Mouse (Mus musculus) limb, embryonic 11.5 days (tissue): ENCODE measurements around the gene Etnk1. TPM values are rescaled to one million over a fixed set of nuclear protein-coding genes. Genes with fewer than 3 reads are reported as not detected.

ENCODE experiments used
- ATAC-seq: fragments of 200-750 bp; cut with Nextera tagmentation; 2 replicates; pipeline ENCODE4 v1.8.0; 2017; ENCODE audit warnings: low read depth; ENCODE audit not compliant: insufficient number of reproducible peaks, low FRiP score, low TSS enrichment
- DNase-seq: peaks from one replicate; pipeline ENCODE4 v3.0.0-alpha.2; 2015; ENCODE audit warnings: low spot score
- H3K27ac ChIP-seq: fragments of 300-500 bp; sonication (generic); replicated peaks from 2 replicates; pipeline ENCODE4 v1.5.1; 2014; ENCODE audit warnings: low read depth, mild to moderate bottlenecking, low read length
- H3K27me3 ChIP-seq: fragments of 300-500 bp; sonication (generic); 2 replicates; pipeline ENCODE4 v1.6.1; 2014; ENCODE audit warnings: mild to moderate bottlenecking, low read length, mixed read lengths; ENCODE audit not compliant: control insufficient read depth, insufficient read depth
- H3K36me3 ChIP-seq: fragments of 300-500 bp; sonication (generic); 2 replicates; pipeline ENCODE4 v1.6.1; 2014; ENCODE audit warnings: mild to moderate bottlenecking, low read length, moderate library complexity, mixed read lengths; ENCODE audit not compliant: control insufficient read depth, insufficient read depth
- H3K4me1 ChIP-seq: fragments of 300-500 bp; sonication (generic); 2 replicates; pipeline ENCODE4 v1.6.1; 2014; ENCODE audit warnings: low read length, mixed read lengths; ENCODE audit not compliant: control insufficient read depth, insufficient read depth
- H3K4me2 ChIP-seq: fragments of 300-500 bp; sonication (generic); 2 replicates; pipeline ENCODE4 v1.6.1; 2014; ENCODE audit warnings: low read depth, mild to moderate bottlenecking, moderate library complexity; ENCODE audit not compliant: severe bottlenecking
- H3K4me3 ChIP-seq: fragments of 300-500 bp; sonication (generic); 2 replicates; pipeline ENCODE4 v1.5.1; 2014; ENCODE audit warnings: low read depth, low read length
- H3K9ac ChIP-seq: fragments of 300-500 bp; sonication (generic); 2 replicates; pipeline ENCODE4 v1.6.1; 2014; ENCODE audit warnings: mild to moderate bottlenecking, low read length
- H3K9me3 ChIP-seq: fragments of 300-500 bp; sonication (generic); 2 replicates; pipeline ENCODE4 v1.6.1; 2016; ENCODE audit warnings: low read length; ENCODE audit not compliant: control insufficient read depth
- WGBS: fragments of 180-500 bp; shearing (Covaris S2); extraction: QIAGEN DNeasy Blood & Tissue Kit; methylation state at CpG from one replicate; pipeline ENCODE4 v1.1.7; 2014; 5-methylcytosine and 5-hydroxymethylcytosine counted together
- polyA plus RNA-seq: library from polyadenylated mRNA; unstranded; fragments of >200 nt; fragmentation: Nextera tagmentation; extraction: Ambion mirVana; gene quantifications from 2 replicates; pipeline ENCODE4 v1.2.1, GENCODE M21; 2014

Gene Etnk1
- polyA plus RNA-seq, 1 experiment from 2014 or later = 21.8 TPM

- no peaks in the 10 kb centered on the region for H3K9me3 ChIP-seq
- H3K9ac ChIP-seq = no peak overlapping the region
- H3K4me2 ChIP-seq = no peak overlapping the region
- DNase-seq (no peak), ATAC-seq (no peak)
- 59% methylated on average over 1 of the region's 2 CpGs for WGBS
- peaks cover 6% of the 10 kb centered on the region; the same call in 1 of the 2 replicates for H3K4me1 ChIP-seq
- H3K4me3 ChIP-seq = no peak overlapping the region
- H3K27ac ChIP-seq = no peak overlapping the region
- no peaks in the 10 kb centered on the region for H3K27me3 ChIP-seq
- peaks cover 5% of the 10 kb centered on the region for H3K36me3 ChIP-seq
Measured at GRCm38 (mm10) chr6:143179733-143180132, 12.7 kb downstream of the Etnk1 start.

GRCm38 (mm10) chr6:143180511-143180910 lies 13.5 kb downstream of the Etnk1 start:
- no peaks in the 10 kb centered on the region for H3K9me3 ChIP-seq
- no peak overlapping the region for H3K27ac ChIP-seq
- DNase-seq (no peak), ATAC-seq (no peak)
- WGBS = 91% methylated on average over 14 of the region's 14 CpGs
- peaks cover 5% of the 10 kb centered on the region for H3K36me3 ChIP-seq
- no peak overlapping the region for H3K9ac ChIP-seq
- H3K4me1 ChIP-seq = peaks cover 2% of the 10 kb centered on the region; the same call in 1 of the 2 replicates
- H3K27me3 ChIP-seq = no peaks in the 10 kb centered on the region
- H3K4me3 ChIP-seq = no peak overlapping the region
- H3K4me2 ChIP-seq = no peak overlapping the region

- peaks cover 5% of the 10 kb centered on the region for H3K36me3 ChIP-seq
- no peak for ATAC-seq
- WGBS = 88% methylated on average over 3 of the region's 3 CpGs
Measured at GRCm38 (mm10) chr6:143184099-143184498, 17.1 kb downstream of the Etnk1 start.

GRCm38 (mm10) chr6:143184745-143185144 lies 17.7 kb downstream of the Etnk1 start:
- Histone ChIP-seq H3K4me2 (no peak overlapping the region), H3K4me3 (no peak overlapping the region), H3K36me3 (peaks cover 8% of the 10 kb centered on the region), H3K9ac (no peak overlapping the region), H3K27me3 (no peaks in the 10 kb centered on the region), H3K27ac (no peak overlapping the region), H3K4me1 (no peaks in the 10 kb centered on the region), H3K9me3 (no peaks in the 10 kb centered on the region)
- 72% methylated on average over 5 of the region's 5 CpGs for WGBS
- ATAC-seq = no peak
- peak; percentile 49 for DNase-seq

More at GRCm38 (mm10) chr6:143184099-143184498, 17.1 kb downstream of the Etnk1 start:
- no peak overlapping the region for H3K27ac ChIP-seq
- no peaks in the 10 kb centered on the region for H3K9me3 ChIP-seq
- no peaks in the 10 kb centered on the region for H3K27me3 ChIP-seq
- H3K9ac ChIP-seq = no peak overlapping the region
- H3K4me3 ChIP-seq = no peak overlapping the region
- no peak overlapping the region for H3K4me2 ChIP-seq
- H3K4me1 ChIP-seq = no peaks in the 10 kb centered on the region
- no peak for DNase-seq

GRCm38 (mm10) chr6:143190838-143191476 lies 23.9 kb downstream of the Etnk1 start:
- Histone ChIP-seq H3K4me2 (no peak overlapping the region), H3K9ac (no peak overlapping the region), H3K27ac (no peak overlapping the region), H3K27me3 (no peaks in the 10 kb centered on the region), H3K4me1 (0 out of 2 replicates have a peak, but pooled peaks cover 2% of the 10 kb centered on the region), H3K9me3 (no peaks in the 10 kb centered on the region), H3K36me3 (0 out of 2 replicates have a peak, but pooled peaks cover 7% of the 10 kb centered on the region), H3K4me3 (no peak overlapping the region)
- 81% methylated on average over 7 of the region's 7 CpGs for WGBS
- DNase-seq (no peak), ATAC-seq (no peak)

GRCm38 (mm10) chr6:143191477-143192098 lies 24.6 kb downstream of the Etnk1 start:
- H3K4me3 ChIP-seq = no peak overlapping the region
- H3K9ac ChIP-seq = no peak overlapping the region
- no peak overlapping the region for H3K4me2 ChIP-seq
- DNase-seq (no peak), ATAC-seq (no peak)
- 0 out of 2 replicates have a peak, but pooled peaks cover 2% of the 10 kb centered on the region for H3K4me1 ChIP-seq
- H3K27me3 ChIP-seq = no peaks in the 10 kb centered on the region
- H3K27ac ChIP-seq = no peak overlapping the region
- WGBS = 75% methylated on average over 9 of the region's 9 CpGs
- H3K9me3 ChIP-seq = no peaks in the 10 kb centered on the region
- H3K36me3 ChIP-seq = peaks cover 9% of the 10 kb centered on the region; the same call in 1 of the 2 replicates

- Histone ChIP-seq H3K27me3 (no peaks in the 10 kb centered on the region), H3K36me3 (peaks cover 15% of the 10 kb centered on the region), H3K9me3 (no peaks in the 10 kb centered on the region), H3K4me1 (0 out of 2 replicates have a peak, but pooled peaks cover 2% of the 10 kb centered on the region), H3K4me3 (no peak overlapping the region), H3K4me2 (no peak overlapping the region), H3K27ac (no peak overlapping the region), H3K9ac (no peak overlapping the region)
- ATAC-seq = no peak
- 27% methylated on average over 8 of the region's 8 CpGs for WGBS
- peak; percentile 65 for DNase-seq
Measured at GRCm38 (mm10) chr6:143192709-143193108, 25.7 kb downstream of the Etnk1 start.

GRCm38 (mm10) chr6:143193166-143193565 lies 26.1 kb downstream of the Etnk1 start:
- H3K9me3 ChIP-seq = no peaks in the 10 kb centered on the region
- 0 out of 2 replicates have a peak, but pooled peaks cover 2% of the 10 kb centered on the region for H3K4me1 ChIP-seq
- H3K4me2 ChIP-seq = no peak overlapping the region
- WGBS = 39% methylated on average over 10 of the region's 10 CpGs
- DNase-seq (no peak), ATAC-seq (no peak)
- peaks cover 15% of the 10 kb centered on the region for H3K36me3 ChIP-seq
- no peak overlapping the region for H3K9ac ChIP-seq
- no peak overlapping the region for H3K4me3 ChIP-seq
- H3K27me3 ChIP-seq = no peaks in the 10 kb centered on the region
- H3K27ac ChIP-seq = no peak overlapping the region
